Mouse (Mus musculus) limb, embryonic 12.5 days (tissue): Measurements from ENCODE around the gene Slc41a1. TPM values are rescaled to one million over a fixed set of nuclear protein-coding genes. Genes with fewer than 3 reads are reported as not detected.

ENCODE experiments used
- ATAC-seq: fragments of 200-750 bp; cut with Nextera tagmentation; 2 replicates; pipeline ENCODE4 v1.8.0; 2017; ENCODE audit warnings: low read depth, moderate TSS enrichment; ENCODE audit not compliant: insufficient number of reproducible peaks, insufficient read depth, low FRiP score, low TSS enrichment
- H3K27ac ChIP-seq: fragments of 300-500 bp; sonication (generic); 2 replicates; pipeline ENCODE4 v1.5.1; 2016; ENCODE audit warnings: mild to moderate bottlenecking, moderate library complexity
- H3K27me3 ChIP-seq: fragments of 300-500 bp; sonication (generic); 2 replicates; pipeline ENCODE4 v1.6.1; 2016; ENCODE audit warnings: mild to moderate bottlenecking, moderate library complexity
- H3K36me3 ChIP-seq: fragments of 300-500 bp; sonication (generic); 2 replicates; pipeline ENCODE4 v1.6.1; 2016; ENCODE audit warnings: mild to moderate bottlenecking, moderate library complexity
- H3K4me1 ChIP-seq: fragments of 300-500 bp; sonication (generic); replicated peaks from 2 replicates; pipeline ENCODE4 v1.6.1; 2016
- H3K4me2 ChIP-seq: fragments of 300-500 bp; sonication (generic); 2 replicates; pipeline ENCODE4 v1.6.1; 2016; ENCODE audit warnings: mild to moderate bottlenecking, moderate library complexity
- H3K4me3 ChIP-seq: fragments of 300-500 bp; sonication (generic); replicated peaks from 2 replicates; pipeline ENCODE4 v1.5.1; 2016; ENCODE audit warnings: mild to moderate bottlenecking
- H3K9ac ChIP-seq: fragments of 300-500 bp; sonication (generic); replicated peaks from 2 replicates; pipeline ENCODE4 v1.6.1; 2016; ENCODE audit warnings: mild to moderate bottlenecking, moderate library complexity
- H3K9me3 ChIP-seq: fragments of 300-500 bp; sonication (generic); 2 replicates; pipeline ENCODE4 v1.6.1; 2016; ENCODE audit warnings: mild to moderate bottlenecking, moderate library complexity
- WGBS: fragments of 180-500 bp; shearing (Covaris S2); methylation state at CpG from one replicate; pipeline ENCODE4 v1.1.7; 2016; 5-methylcytosine and 5-hydroxymethylcytosine counted together
- polyA plus RNA-seq: library from polyadenylated mRNA; unstranded; fragments of >200 nt; fragmentation: Nextera tagmentation; extraction: Ambion mirVana; gene quantifications from 2 replicates; pipeline ENCODE4 v1.2.1, GENCODE M21; 2016

The Slc41a1 gene
- polyA plus RNA-seq, 1 experiment from 2014 or later = 13.7 TPM

- H3K4me2 ChIP-seq = no peak overlapping the region
- no peaks in the 10 kb centered on the region for H3K9me3 ChIP-seq
- no peaks in the 10 kb centered on the region for H3K4me1 ChIP-seq
- no peak for ATAC-seq
- no peak overlapping the region for H3K9ac ChIP-seq
- no peaks in the 10 kb centered on the region for H3K27me3 ChIP-seq
- H3K27ac ChIP-seq = no peak overlapping the region
- WGBS = 70% methylated on average over 3 of the region's 3 CpGs
- H3K4me3 ChIP-seq = no peak overlapping the region
- H3K36me3 ChIP-seq = no peaks in the 10 kb centered on the region
Observed at GRCm38 (mm10) chr1:131886641-131887040, 59.3 kb downstream of the Slc41a1 start.

GRCm38 (mm10) chr1:131890043-131890658 lies 62.9 kb downstream of the Slc41a1 start:
- 65% methylated on average over 6 of the region's 6 CpGs for WGBS
- Histone ChIP-seq H3K4me3 (no peak overlapping the region), H3K9ac (no peak overlapping the region), H3K36me3 (no peaks in the 10 kb centered on the region), H3K4me1 (no peaks in the 10 kb centered on the region), H3K9me3 (no peaks in the 10 kb centered on the region), H3K27me3 (no peaks in the 10 kb centered on the region), H3K27ac (no peak overlapping the region), H3K4me2 (no peak overlapping the region)
- no peak for ATAC-seq

GRCm38 (mm10) chr1:131891436-131891835 lies 64.1 kb downstream of the Slc41a1 start:
- Histone ChIP-seq H3K4me1 (no peaks in the 10 kb centered on the region), H3K36me3 (no peaks in the 10 kb centered on the region), H3K4me2 (no peak overlapping the region), H3K9ac (no peak overlapping the region), H3K4me3 (no peak overlapping the region), H3K27ac (no peak overlapping the region), H3K27me3 (no peaks in the 10 kb centered on the region), H3K9me3 (no peaks in the 10 kb centered on the region)
- no peak for ATAC-seq
- WGBS = 71% methylated on average over 4 of the region's 4 CpGs

Other genes starting within 250 kb of the Slc41a1 start
- not detected in 2 replicates for gene Avpr1b, start 228.3 kb upstream of the Slc41a1 start, polyA plus RNA-seq
- 0.13 and 0.15 TPM in 2 replicates for gene Ctse, start 189.2 kb upstream of the Slc41a1 start, polyA plus RNA-seq
- gene Rab7b, start 138.8 kb upstream of the Slc41a1 start, polyA plus RNA-seq = 0.97 and 1.3 TPM in 2 replicates
- not detected in 2 replicates for gene Slc26a9, start 83.5 kb upstream of the Slc41a1 start, polyA plus RNA-seq
- gene Pm20d1, start 30.1 kb upstream of the Slc41a1 start, polyA plus RNA-seq = 1.7 and 2.5 TPM in 2 replicates
- 14.5 and 14.7 TPM in 2 replicates for gene Rab29, start 39.7 kb downstream of the Slc41a1 start, polyA plus RNA-seq
- 125 and 130 TPM in 2 replicates for gene Nucks1, start 83.0 kb downstream of the Slc41a1 start, polyA plus RNA-seq
- gene Slc45a3, start 135.5 kb downstream of the Slc41a1 start, polyA plus RNA-seq = 2.2 and 3.0 TPM in 2 replicates
- 18.1 and 19.6 TPM in 2 replicates for gene Elk4, start 180.1 kb downstream of the Slc41a1 start, polyA plus RNA-seq
- 13.1 and 17.2 TPM in 2 replicates for gene Mfsd4a, start 240.6 kb downstream of the Slc41a1 start, polyA plus RNA-seq